Mouse (Mus musculus) testis, adult 2 months (tissue): ENCODE measurements around the gene Thada. TPM values are rescaled to one million over a fixed set of nuclear protein-coding genes. Genes with fewer than 3 reads are reported as not detected.

Experiments used
- H3K27ac ChIP-seq: fragments of 200-500 bp; 2 replicates; pipeline ENCODE4 v1.5.1; 2012; ENCODE audit warnings: low read depth, low read length; ENCODE audit not compliant: control insufficient read depth, insufficient read depth
- H3K27me3 ChIP-seq: fragments of 200-500 bp; 2 replicates; pipeline ENCODE4 v1.6.1; 2012; ENCODE audit warnings: mild to moderate bottlenecking, low read length, moderate library complexity; ENCODE audit not compliant: control insufficient read depth, insufficient read depth
- H3K36me3 ChIP-seq: fragments of 200-500 bp; 2 replicates; pipeline ENCODE4 v1.6.1; 2012; ENCODE audit warnings: mild to moderate bottlenecking, low read length; ENCODE audit not compliant: control insufficient read depth, insufficient read depth
- H3K4me1 ChIP-seq: fragments of 200-500 bp; 2 replicates; pipeline ENCODE4 v1.6.1; 2012; ENCODE audit warnings: low read length; ENCODE audit not compliant: control insufficient read depth, insufficient read depth
- H3K4me3 ChIP-seq: fragments of 200-500 bp; 2 replicates; pipeline ENCODE4 v1.5.1; 2012; ENCODE audit warnings: low read depth, mild to moderate bottlenecking, low read length, moderate library complexity, mixed read lengths; ENCODE audit not compliant: control insufficient read depth
- CTCF ChIP-seq: fragments of 200-500 bp; IDR thresholded peaks from 2 replicates; pipeline ENCODE4 v1.5.1; 2012; ENCODE audit warnings: low read depth, mild to moderate bottlenecking, inconsistent platforms, low read length, moderate library complexity; ENCODE audit not compliant: control insufficient read depth, insufficient read depth, insufficient replicate concordance
- POLR2A ChIP-seq: fragments of 200-500 bp; IDR thresholded peaks from 2 replicates; pipeline ENCODE4 v1.6.1; 2012; ENCODE audit warnings: low read depth, mild to moderate bottlenecking, inconsistent platforms, low read length, moderate library complexity; ENCODE audit not compliant: control insufficient read depth
- polyA plus RNA-seq: library from polyadenylated mRNA; depleted of rRNA; stranded (reverse); fragments of >200 nt; gene quantifications from 2 replicates; pipeline ENCODE4 v1.2.3, GENCODE M21; 2012

Gene Thada
- polyA plus RNA-seq, 1 experiment, result 15.8 TPM

GRCm38 (mm10) chr17:84508736-84509135, 42.7 kb upstream of the Thada start:
- H3K27ac ChIP-seq, result no peak overlapping the region; the same call in 1 of the 2 replicates

GRCm38 (mm10) chr17:84505922-84506321, 39.9 kb upstream of the Thada start:
- TF ChIP-seq CTCF, result no peak
- no peak for TF ChIP-seq POLR2A
- no peak overlapping the region for H3K27ac ChIP-seq

More at GRCm38 (mm10) chr17:84508736-84509135, 42.7 kb upstream of the Thada start:
- Histone ChIP-seq H3K4me1 (peaks cover 5% of the 10 kb centered on the region), H3K4me3 (no peak overlapping the region), H3K36me3 (no peaks in the 10 kb centered on the region), H3K27me3 (peaks cover 5% of the 10 kb centered on the region)
- TF ChIP-seq CTCF (no peak), POLR2A (no peak)

GRCm38 (mm10) chr17:84502341-84502740, 36.3 kb upstream of the Thada start:
- no peaks in the 10 kb centered on the region for H3K36me3 ChIP-seq
- TF ChIP-seq CTCF, result no peak
- no peak for TF ChIP-seq POLR2A
- no peak overlapping the region for H3K27ac ChIP-seq
- no peak overlapping the region for H3K4me3 ChIP-seq
- H3K4me1 ChIP-seq, result no peaks in the 10 kb centered on the region
- no peaks in the 10 kb centered on the region for H3K27me3 ChIP-seq

More at GRCm38 (mm10) chr17:84505922-84506321, 39.9 kb upstream of the Thada start:
- Histone ChIP-seq H3K4me1 (no peaks in the 10 kb centered on the region; the same call in 1 of the 2 replicates), H3K27me3 (no peaks in the 10 kb centered on the region), H3K36me3 (no peaks in the 10 kb centered on the region), H3K4me3 (no peak overlapping the region)

DNA sequence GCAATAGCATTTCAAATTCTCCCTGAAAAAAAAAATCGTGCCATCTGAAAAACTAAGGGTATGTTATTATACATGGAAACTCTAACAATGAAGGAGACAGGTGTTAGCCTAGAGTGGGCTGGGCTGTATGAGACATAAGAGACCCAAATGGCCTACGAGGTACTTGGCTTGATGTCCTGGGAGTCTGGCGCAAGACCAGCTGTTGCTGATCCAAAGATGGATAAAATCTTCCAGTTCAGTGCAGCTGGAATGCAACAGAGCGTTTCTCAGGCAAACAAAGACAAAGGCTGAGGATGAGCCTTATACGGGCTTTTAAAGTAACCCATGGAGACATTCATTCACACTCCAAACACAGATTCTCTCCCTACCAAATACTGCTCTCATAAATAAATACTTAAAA, 32.6 kb upstream of the Thada start:
- H3K4me3 ChIP-seq, result no peak overlapping the region
- no peaks in the 10 kb centered on the region for H3K27me3 ChIP-seq
- no peaks in the 10 kb centered on the region for H3K4me1 ChIP-seq
- H3K27ac ChIP-seq, result no peak overlapping the region; the same call in 1 of the 2 replicates
- TF ChIP-seq POLR2A, result no peak
- no peak for TF ChIP-seq CTCF
- H3K36me3 ChIP-seq, result no peaks in the 10 kb centered on the region

DNA sequence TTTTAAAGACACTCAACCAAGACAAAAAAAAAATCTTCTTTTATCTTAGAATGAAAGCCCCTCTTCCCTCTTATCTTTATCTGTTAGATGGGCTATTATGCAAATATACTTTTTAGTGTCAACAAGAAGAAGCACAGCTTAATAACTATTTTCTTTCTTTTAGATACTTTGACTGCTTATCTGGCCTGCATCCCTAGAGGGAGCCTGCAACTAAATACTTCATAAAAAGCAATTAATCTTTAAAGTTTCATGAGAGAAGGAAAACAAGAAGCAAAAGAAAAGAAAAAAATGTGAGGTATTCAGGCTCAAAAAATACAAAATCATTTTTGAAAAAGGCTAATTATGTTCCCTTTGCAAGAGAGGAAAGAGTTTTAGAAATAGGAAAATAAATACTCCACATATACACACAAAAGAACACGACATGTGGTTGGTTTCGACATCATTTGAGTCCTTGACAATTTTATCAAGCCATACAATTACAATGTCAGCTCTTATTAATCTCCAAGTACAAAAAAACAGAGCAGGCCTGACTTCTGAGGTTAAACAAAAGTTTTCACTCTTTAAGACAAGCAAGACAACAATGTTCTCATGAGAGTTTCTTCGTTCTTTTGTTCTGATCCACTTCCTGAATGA, 32.1 kb upstream of the Thada start:
- H3K36me3 ChIP-seq, result no peaks in the 10 kb centered on the region
- H3K4me1 ChIP-seq, result no peaks in the 10 kb centered on the region
- TF ChIP-seq POLR2A, result no peak
- TF ChIP-seq CTCF, result no peak
- no peaks in the 10 kb centered on the region for H3K27me3 ChIP-seq
- H3K4me3 ChIP-seq, result no peak overlapping the region
- H3K27ac ChIP-seq, result no peak overlapping the region; the same call in 1 of the 2 replicates

- no peak for TF ChIP-seq CTCF
- no peak for TF ChIP-seq POLR2A
- Histone ChIP-seq H3K4me1 (no peaks in the 10 kb centered on the region), H3K27ac (no peak overlapping the region), H3K27me3 (no peaks in the 10 kb centered on the region), H3K36me3 (no peaks in the 10 kb centered on the region), H3K4me3 (no peak overlapping the region)
Measured at GRCm38 (mm10) chr17:84497559-84497958, 31.6 kb upstream of the Thada start.

GRCm38 (mm10) chr17:84497026-84497425, 31.0 kb upstream of the Thada start:
- Histone ChIP-seq H3K27me3 (no peaks in the 10 kb centered on the region), H3K4me3 (no peak overlapping the region), H3K4me1 (no peaks in the 10 kb centered on the region), H3K27ac (no peak overlapping the region), H3K36me3 (no peaks in the 10 kb centered on the region)
- TF ChIP-seq CTCF, result no peak
- no peak for TF ChIP-seq POLR2A
